Mouse (Mus musculus): ENCODE measurements around the gene Nxph2. TPM values are rescaled to one million over a fixed set of nuclear protein-coding genes. Genes with fewer than 3 reads are reported as not detected.

Nxph2 gene
- polyA plus RNA-seq (2014; fragmentation: Illumina TruSeq; extraction: RNeasy Lipid Tissue Mini Kit (QIAGEN cat#74804); ENCODE audit: low read depth, low replicate concordance) = not detected

DNA sequence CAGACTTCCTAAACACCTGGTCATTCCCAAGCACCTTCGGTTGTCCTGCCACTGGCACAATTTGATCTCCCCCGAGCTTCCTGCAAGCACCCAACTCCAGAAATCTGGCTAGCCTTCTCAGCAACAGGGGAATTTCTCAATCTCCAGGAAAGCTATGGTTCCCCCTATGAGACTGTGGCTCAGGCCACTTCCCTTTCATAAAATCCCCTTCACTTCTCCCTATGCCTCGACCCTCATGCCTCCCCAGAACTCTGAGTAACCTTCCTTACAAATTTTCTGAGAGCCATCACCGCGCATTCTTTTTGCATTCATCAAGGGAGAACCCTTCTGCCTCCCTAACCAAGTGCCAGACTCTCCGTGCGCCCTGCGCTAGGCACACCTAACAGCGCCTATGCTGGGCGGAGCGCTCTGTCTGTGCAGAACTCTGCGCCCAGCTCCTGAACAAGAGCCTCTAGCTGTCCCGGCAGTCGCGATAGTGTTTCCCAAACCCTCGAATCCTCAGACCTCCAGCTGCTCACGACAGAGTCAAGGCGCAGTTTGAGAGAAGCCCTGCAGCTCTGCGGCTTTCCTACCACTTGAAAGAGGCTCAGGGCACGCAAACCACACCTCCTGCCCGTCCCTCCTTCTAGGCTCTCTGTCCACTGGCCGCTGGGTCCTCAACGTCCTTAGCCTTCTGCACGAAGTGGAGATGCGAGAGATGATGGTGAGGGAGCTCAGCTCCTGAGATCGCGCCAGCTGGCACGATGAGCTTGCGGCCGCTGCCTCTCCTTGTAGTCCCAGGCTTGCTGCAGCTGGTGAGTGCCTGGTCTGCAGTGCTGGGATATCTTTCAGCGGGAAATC is at the start of gene Nxph2:
Gene Nxph2 (plus strand): TSS at position 501 of the 840 bp plus-strand sequence.

Other genes with a start within 250 kb of the Nxph2 start
- gene Mastl, start 165.2 kb upstream of the Nxph2 start, polyA plus RNA-seq (2014; fragmentation: Illumina TruSeq; extraction: RNeasy Lipid Tissue Mini Kit (QIAGEN cat#74804); ENCODE audit: low read depth, low replicate concordance) = 3.6 TPM
- 215 TPM for gene Yme1l1, start 164.9 kb upstream of the Nxph2 start, polyA plus RNA-seq (2014; fragmentation: Illumina TruSeq; extraction: RNeasy Lipid Tissue Mini Kit (QIAGEN cat#74804); ENCODE audit: low read depth, low replicate concordance)
- not detected for gene 4931423N10Rik, start 113.8 kb upstream of the Nxph2 start, polyA plus RNA-seq (2014; fragmentation: Illumina TruSeq; extraction: RNeasy Lipid Tissue Mini Kit (QIAGEN cat#74804); ENCODE audit: low read depth, low replicate concordance)

All from kidney, adult 10 weeks (tissue).